Mouse (Mus musculus) testis, adult 2 months (tissue): ENCODE measurements at regions not wholly inside any gene's neighbourhood (a gene's known extent, or its start where the extent isn't known, plus 50 kb on each side); places are given as distances from the start of the nearest gene placed in this dataset.

Experiments
- H3K27ac ChIP-seq: fragments of 200-500 bp; 2 replicates; pipeline ENCODE4 v1.5.1; 2012; ENCODE audit warnings: low read depth, low read length; ENCODE audit not compliant: control insufficient read depth, insufficient read depth
- H3K27me3 ChIP-seq: fragments of 200-500 bp; 2 replicates; pipeline ENCODE4 v1.6.1; 2012; ENCODE audit warnings: mild to moderate bottlenecking, low read length, moderate library complexity; ENCODE audit not compliant: control insufficient read depth, insufficient read depth
- H3K36me3 ChIP-seq: fragments of 200-500 bp; 2 replicates; pipeline ENCODE4 v1.6.1; 2012; ENCODE audit warnings: mild to moderate bottlenecking, low read length; ENCODE audit not compliant: control insufficient read depth, insufficient read depth
- H3K4me1 ChIP-seq: fragments of 200-500 bp; 2 replicates; pipeline ENCODE4 v1.6.1; 2012; ENCODE audit warnings: low read length; ENCODE audit not compliant: control insufficient read depth, insufficient read depth
- H3K4me3 ChIP-seq: fragments of 200-500 bp; 2 replicates; pipeline ENCODE4 v1.5.1; 2012; ENCODE audit warnings: low read depth, mild to moderate bottlenecking, low read length, moderate library complexity, mixed read lengths; ENCODE audit not compliant: control insufficient read depth
- CTCF ChIP-seq: fragments of 200-500 bp; IDR thresholded peaks from 2 replicates; pipeline ENCODE4 v1.5.1; 2012; ENCODE audit warnings: low read depth, mild to moderate bottlenecking, inconsistent platforms, low read length, moderate library complexity; ENCODE audit not compliant: control insufficient read depth, insufficient read depth, insufficient replicate concordance
- POLR2A ChIP-seq: fragments of 200-500 bp; IDR thresholded peaks from 2 replicates; pipeline ENCODE4 v1.6.1; 2012; ENCODE audit warnings: low read depth, mild to moderate bottlenecking, inconsistent platforms, low read length, moderate library complexity; ENCODE audit not compliant: control insufficient read depth

- TF ChIP-seq POLR2A (no peak), CTCF (no peak)
- Histone ChIP-seq H3K27ac (no peak overlapping the region), H3K4me1 (no peaks in the 10 kb centered on the region), H3K27me3 (no peaks in the 10 kb centered on the region), H3K36me3 (no peaks in the 10 kb centered on the region), H3K4me3 (no peak overlapping the region)
Measured at GRCm38 (mm10) chr1:83900135-83900534, 463.8 kb downstream of the Pid1 start.

DNA sequence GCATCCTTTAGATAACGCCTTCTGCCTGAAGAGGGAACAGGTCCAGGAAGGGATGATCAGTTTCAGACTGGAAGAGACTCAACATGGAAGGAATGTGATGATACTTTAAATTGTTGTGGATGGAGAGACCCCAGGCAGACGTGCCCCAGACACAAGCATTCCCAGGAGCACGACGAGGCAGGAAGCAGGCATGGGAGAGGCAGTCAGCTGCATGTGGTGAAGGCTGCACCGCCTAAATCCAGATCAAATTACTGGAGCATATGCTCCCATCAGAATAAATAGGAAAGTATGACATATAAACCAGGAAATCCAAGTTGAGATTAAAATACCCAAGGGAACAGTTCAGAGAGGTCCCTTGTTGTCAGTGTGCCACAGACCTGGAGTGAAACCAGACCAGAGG is 467.3 kb downstream of the Pid1 start:
- Histone ChIP-seq H3K27me3 (no peaks in the 10 kb centered on the region), H3K27ac (no peak overlapping the region), H3K36me3 (no peaks in the 10 kb centered on the region), H3K4me3 (no peak overlapping the region), H3K4me1 (no peaks in the 10 kb centered on the region)
- TF ChIP-seq CTCF (no peak), POLR2A (no peak)

GRCm38 (mm10) chr1:83879109-83879399 is 471.1 kb upstream of the Sphkap start:
- TF ChIP-seq CTCF, result no peak
- no peak for TF ChIP-seq POLR2A
- H3K4me3 ChIP-seq, result no peak overlapping the region
- no peaks in the 10 kb centered on the region for H3K36me3 ChIP-seq
- H3K4me1 ChIP-seq, result no peaks in the 10 kb centered on the region
- no peaks in the 10 kb centered on the region for H3K27me3 ChIP-seq
- H3K27ac ChIP-seq, result no peak overlapping the region

DNA sequence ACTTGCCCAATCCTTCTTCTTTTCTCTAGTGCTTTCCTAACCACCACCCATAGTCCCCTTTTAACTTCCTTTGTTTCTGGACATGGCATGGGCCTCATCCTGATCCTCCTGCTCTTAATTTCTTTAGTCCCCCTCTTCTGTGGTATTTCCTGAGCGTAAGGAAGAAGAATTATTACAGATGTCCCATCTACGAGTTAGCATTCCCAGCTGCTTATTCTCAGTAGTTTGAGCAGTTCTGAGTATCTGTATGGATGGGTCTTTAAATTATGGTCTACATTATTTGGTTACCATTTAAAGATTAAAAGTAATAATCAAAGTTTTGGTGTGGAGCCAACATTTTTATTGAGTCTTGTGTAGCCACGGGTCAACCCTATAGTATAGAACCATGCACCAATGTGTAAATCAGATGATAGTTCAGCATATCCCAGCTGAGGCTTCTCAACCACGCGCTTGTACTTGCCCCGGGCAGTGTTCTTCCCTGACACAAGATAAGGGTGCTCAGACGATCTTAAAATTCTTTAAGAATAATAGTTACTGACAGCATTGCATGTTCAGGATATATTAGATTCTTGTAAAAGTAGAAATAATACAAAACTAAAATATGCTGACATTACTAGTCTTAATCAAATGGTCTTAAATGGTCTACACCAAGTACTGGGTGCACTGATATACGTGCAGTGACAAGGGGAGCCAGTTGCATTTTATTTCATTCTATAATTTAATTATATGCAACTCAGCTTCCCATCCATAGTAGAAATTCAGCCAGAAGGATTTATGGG is 470.5 kb upstream of the Sphkap start:
- Histone ChIP-seq H3K27me3 (no peaks in the 10 kb centered on the region), H3K4me3 (no peak overlapping the region), H3K27ac (no peak overlapping the region), H3K36me3 (no peaks in the 10 kb centered on the region), H3K4me1 (no peaks in the 10 kb centered on the region)
- no peak for TF ChIP-seq POLR2A
- no peak for TF ChIP-seq CTCF

DNA sequence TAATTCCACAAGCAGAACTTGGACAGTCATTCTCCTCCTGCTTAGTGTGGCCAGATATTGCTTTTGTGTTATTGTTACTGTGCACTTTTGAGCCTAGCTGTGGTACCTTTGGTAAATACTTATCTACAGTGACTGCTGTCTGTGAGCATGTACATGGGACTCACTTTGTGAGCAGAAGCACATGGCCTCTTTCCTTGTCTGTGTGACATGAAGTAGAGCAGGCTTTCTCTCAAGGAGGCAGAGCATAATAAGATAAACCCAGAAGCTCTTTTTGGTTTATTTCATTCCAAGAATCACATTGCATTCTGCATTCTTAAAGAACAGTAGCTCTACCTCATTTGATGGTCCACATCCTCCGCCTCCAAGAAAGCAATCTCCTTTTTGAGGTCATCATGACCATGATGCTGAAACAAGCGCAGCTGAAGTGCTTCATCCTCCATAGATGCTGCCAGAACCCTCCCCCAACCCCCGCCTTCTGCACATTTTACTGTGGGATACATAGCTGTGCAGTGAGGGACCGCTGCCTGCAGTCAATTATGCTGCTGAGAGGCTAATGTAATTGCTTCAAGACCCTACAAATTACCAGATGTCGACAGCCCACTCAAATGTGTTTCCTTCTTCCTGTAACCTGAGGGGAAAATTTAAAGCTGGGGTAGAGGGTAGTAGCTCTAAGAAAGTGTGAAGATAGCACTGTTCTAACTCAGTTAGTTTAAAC is 463.0 kb upstream of the Sphkap start:
- Histone ChIP-seq H3K27me3 (no peaks in the 10 kb centered on the region), H3K4me1 (no peaks in the 10 kb centered on the region)

GRCm38 (mm10) chr1:83869046-83869445 is 461.0 kb upstream of the Sphkap start:
- no peak overlapping the region for H3K27ac ChIP-seq
- no peaks in the 10 kb centered on the region for H3K36me3 ChIP-seq
- no peak overlapping the region for H3K4me3 ChIP-seq
- no peaks in the 10 kb centered on the region for H3K4me1 ChIP-seq
- TF ChIP-seq POLR2A, result no peak
- no peak for TF ChIP-seq CTCF
- no peaks in the 10 kb centered on the region for H3K27me3 ChIP-seq

More for the DNA sequence above, 463.0 kb upstream of the Sphkap start:
- TF ChIP-seq CTCF (no peak), POLR2A (no peak)
- no peak overlapping the region for H3K4me3 ChIP-seq
- no peak overlapping the region for H3K27ac ChIP-seq
- no peaks in the 10 kb centered on the region for H3K36me3 ChIP-seq

- no peak overlapping the region for H3K4me3 ChIP-seq
- no peaks in the 10 kb centered on the region for H3K4me1 ChIP-seq
- TF ChIP-seq CTCF (no peak), POLR2A (no peak)
Measured at GRCm38 (mm10) chr1:83862541-83862940, 454.5 kb upstream of the Sphkap start.

DNA sequence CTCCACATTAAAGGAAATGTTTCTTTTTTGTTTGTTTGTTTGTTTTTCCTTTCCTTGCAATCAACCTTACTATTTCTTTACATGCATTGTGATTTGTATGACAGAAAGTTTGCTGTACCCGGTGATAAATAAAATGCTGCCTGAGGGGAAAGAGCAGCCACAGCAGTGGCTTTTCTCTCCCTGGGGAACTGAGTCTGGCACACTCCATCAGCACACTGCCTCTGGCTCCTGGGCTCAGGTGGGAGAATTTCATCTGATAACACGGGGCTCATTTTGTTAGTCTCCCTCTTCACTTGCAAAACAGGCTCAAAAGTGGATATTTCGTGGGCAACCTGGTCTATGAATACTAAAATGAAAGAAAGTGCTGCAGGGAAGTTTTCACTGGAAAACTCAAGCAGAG is 454.1 kb upstream of the Sphkap start:
- TF ChIP-seq POLR2A (no peak), CTCF (no peak)
- H3K4me3 ChIP-seq, result no peak overlapping the region
- H3K4me1 ChIP-seq, result no peaks in the 10 kb centered on the region
- no peaks in the 10 kb centered on the region for H3K27me3 ChIP-seq
- H3K36me3 ChIP-seq, result no peaks in the 10 kb centered on the region
- H3K27ac ChIP-seq, result no peak overlapping the region

More at GRCm38 (mm10) chr1:83862541-83862940, 454.5 kb upstream of the Sphkap start:
- no peaks in the 10 kb centered on the region for H3K36me3 ChIP-seq
- no peak overlapping the region for H3K27ac ChIP-seq
- no peaks in the 10 kb centered on the region for H3K27me3 ChIP-seq
